Mouse (Mus musculus) bone marrow macrophage, adult 2 months (primary cell): ENCODE data around the gene Anapc10.

Source experiments
- CTCF ChIP-seq: IDR thresholded peaks from 2 replicates; pipeline ENCODE4 v1.5.1; 2012; ENCODE audit warnings: low read depth, mild to moderate bottlenecking, low read length, moderate library complexity
- POLR2A ChIP-seq: IDR thresholded peaks from 2 replicates; pipeline ENCODE4 v1.6.1; 2012; ENCODE audit warnings: mild to moderate bottlenecking, low read depth, low read length, borderline replicate concordance

DNA sequence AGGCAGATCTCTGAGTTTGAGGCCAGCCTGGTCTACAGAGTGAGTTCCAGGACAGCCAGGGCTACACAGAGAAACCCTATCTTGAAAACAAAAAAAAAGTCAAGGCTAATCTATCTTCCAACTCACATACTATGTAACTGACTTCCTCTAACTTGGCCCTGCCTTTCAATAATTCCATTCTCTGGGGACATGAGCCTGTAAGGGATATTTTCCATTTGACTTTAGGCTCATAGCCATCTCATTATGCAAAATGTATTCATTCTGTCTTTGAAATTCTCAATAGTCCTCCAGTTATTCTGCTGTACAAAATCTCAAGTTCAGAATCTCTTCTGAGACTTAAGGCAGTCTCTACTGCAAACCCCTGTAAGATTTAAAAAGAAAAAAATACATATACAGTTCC, 9.9 kb downstream of the Anapc10 start:
- TF ChIP-seq CTCF = no peak
- TF ChIP-seq POLR2A = no peak
